Mouse (Mus musculus): ENCODE results near the gene Ccdc7a.

The Ccdc7a gene

DNA sequence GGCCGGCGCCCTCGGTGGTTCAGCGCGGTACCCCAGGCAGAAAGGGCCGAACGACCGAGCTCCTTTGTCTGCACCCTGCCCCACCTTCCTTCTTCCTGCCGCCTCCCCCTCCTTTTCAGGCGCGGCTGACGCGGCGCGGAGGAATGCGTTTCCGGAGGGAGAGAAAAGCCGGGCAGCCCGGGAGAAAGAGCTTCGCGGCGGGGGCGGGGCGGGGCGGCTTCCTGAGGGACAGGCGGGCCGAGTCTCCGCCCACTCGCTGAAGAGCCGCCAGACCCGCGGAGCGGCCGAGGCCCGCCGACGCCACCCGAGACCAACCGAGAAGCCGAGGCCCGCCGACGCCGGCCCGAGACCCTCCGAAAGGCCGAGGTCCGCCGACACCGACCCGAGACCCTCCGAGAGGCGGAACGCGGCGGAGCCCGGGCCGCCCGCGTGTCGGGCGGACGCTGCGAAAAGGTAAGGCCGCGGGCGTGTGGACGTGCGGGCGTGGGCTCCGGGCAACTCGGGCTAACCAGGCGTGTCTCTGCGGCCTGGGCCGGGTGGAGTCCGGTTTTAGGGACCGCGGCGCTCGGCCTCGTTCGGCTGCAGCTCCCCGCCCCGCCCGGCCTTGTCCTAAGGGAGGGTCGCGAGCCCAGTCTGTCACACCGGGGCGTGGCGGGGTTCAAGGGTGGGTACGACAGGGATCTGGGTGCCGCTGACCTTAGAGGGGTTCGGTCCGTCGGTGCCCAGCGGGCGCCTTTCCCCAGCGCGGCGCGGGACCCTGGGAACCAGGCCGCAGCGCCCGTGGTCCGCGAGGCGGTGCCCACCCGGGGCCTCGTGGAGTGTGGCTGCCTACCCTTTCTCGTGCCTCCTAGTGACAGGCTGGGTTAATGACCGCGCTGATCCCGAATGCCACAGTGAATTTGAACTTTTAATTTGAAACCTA is 379.5 kb downstream of the Ccdc7a start, which contains the start of gene Itgb1:
TSS of gene Itgb1 (plus strand) at position 148 of the 922 bp plus-strand sequence.
- DNase-seq = peak; percentile 94

DNA sequence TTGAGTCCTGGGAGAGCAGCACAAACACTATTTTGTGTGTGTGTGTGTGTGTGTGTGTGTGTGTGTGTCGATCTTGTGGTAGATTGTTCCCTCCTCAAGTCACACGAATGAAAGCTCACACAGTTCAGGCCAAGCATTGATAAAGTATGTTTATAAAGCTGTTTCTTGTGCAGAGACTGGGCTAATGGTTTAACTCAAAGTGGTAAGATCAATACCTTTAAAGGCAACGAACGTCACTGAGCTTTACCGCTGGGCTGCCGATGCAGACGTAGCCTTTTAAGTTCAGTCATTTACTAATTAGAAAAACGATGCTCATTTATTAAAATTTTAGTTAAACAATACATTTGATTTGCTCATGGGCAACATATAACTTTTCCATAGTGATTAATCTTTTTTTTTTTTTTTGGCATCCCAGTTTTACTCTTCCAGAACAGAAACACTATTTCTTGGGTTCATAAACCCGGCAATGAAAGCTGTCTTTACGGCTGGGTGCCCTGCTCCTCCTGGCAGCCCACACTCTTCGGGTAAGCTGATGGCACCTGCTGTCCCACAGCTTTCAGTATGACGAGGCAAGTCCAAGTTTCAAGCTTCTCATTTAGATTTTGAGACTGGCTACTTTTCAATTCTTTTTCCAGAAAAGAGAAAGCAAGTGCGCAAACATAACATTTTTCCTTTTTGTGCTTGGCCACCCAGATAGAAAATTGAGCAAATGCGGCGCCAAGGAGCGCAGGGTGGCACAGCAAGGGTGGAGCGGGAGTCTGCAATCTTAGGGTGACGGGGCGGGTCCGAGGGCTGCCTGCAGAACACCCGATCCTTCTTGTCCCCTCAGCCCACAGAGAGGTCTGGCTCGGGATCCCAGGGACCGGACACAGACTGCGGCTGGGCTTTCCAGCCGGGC is 380.5 kb downstream of the Ccdc7a start:
- DNase-seq = peak; percentile 18
